Mouse (Mus musculus): ENCODE data around the gene Sema7a. TPM values are rescaled to one million over a fixed set of nuclear protein-coding genes. Genes with fewer than 3 reads are reported as not detected.
A peak's percentile ranks its signal among the peaks of the same experiment; 100 is the strongest.

Sema7a gene
- polyA plus RNA-seq, 1 experiment from 2014 or later, result 1.3 TPM

DNA sequence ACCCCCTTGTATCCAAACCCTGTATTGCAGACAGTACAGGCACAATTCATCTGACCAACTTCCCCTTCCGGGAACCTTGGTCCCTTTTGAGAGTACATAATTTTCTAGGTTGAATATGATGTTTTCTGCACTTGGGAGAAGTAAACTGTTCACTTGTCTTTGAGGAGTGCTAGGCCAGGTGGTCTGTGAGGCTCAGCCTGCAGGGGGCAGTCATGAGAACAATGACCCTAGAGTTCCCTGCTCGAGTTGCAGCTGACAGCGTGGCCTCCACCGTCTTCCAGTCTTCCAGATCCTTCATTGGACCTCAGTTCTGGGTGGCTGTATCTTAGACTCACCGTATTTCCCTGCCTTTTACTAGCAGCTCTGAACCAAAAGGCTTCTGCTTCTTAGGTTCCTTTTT lies 4.7 kb downstream of the Sema7a start:
- ATAC-seq (replicated peaks; ENCODE audit: low FRiP score) (no peak), DNase-seq (ENCODE audit: low spot score) (peak; percentile 81)
- no peak overlapping the region for H3K27ac ChIP-seq (ENCODE audit: low read depth, low read length)
- H3K36me3 ChIP-seq (ENCODE audit: control insufficient read depth, insufficient read depth, low read length), result no peaks in the 10 kb centered on the region
- peaks cover 17% of the 10 kb centered on the region for H3K27me3 ChIP-seq (ENCODE audit: control insufficient read depth, insufficient read depth, low read length)
- H3K9ac ChIP-seq (ENCODE audit: low read length), result no peak overlapping the region
- H3K4me2 ChIP-seq (ENCODE audit: low read depth, low read length, severe bottlenecking), result no peak overlapping the region
- H3K4me3 ChIP-seq (ENCODE audit: low read depth, low read length), result no peak overlapping the region
- H3K9me3 ChIP-seq (ENCODE audit: control insufficient read depth, low read length), result no peaks in the 10 kb centered on the region
- WGBS, result 29% methylated on average over 5 of the region's 5 CpGs
- H3K4me1 ChIP-seq (replicated peaks; ENCODE audit: control insufficient read depth, insufficient read depth, low read length), result peaks cover 11% of the 10 kb centered on the region

DNA sequence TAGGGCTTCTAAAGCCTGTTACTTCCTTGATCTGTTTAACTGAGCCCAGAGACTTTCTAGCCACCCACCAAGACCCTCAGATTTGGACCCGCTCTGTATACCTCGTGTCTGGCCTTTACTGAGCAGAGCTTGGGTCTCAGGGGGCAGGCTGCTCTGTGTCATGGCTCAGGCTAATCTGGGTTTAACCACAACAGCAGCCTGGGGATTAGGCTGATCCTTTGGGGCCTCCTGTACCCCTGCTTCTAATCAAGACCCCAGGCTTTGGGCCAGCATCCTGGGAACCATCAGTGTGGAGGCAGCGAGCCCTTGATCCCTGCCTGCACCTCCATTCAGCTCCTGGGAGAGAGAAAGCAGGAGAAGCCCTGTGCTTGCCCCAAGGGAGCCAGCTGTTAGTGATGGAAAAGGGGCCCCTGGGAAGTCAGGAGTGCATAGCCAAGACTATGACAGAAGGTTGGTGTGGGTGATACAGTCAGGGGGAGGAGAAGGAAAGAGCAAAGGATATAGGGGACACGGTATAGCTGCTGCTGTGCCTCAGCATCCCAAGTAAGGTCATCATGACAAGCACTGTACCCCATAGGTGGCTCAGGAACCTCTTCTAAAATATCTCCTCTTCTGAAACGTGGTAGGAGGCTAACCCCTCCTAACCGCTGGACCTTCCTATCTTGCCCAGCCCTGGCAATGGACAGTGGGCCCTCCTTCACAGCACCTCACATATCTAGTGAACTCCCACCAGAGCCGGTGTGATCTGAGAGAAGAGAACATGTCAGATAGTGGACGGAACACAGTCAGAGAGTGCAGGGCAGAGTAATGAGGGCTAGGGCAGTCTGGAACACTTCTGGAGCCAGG lies 6.1 kb downstream of the Sema7a start:
- no peak overlapping the region for H3K4me2 ChIP-seq (ENCODE audit: low read depth, low read length, severe bottlenecking)
- peaks cover 11% of the 10 kb centered on the region for H3K27me3 ChIP-seq (ENCODE audit: control insufficient read depth, insufficient read depth, low read length)
- DNase-seq (ENCODE audit: low spot score), result no peak
- no peaks in the 10 kb centered on the region for H3K36me3 ChIP-seq (ENCODE audit: control insufficient read depth, insufficient read depth, low read length)
- no peak for ATAC-seq (replicated peaks; ENCODE audit: low FRiP score)
- no peak overlapping the region for H3K9ac ChIP-seq (ENCODE audit: low read length)
- H3K4me1 ChIP-seq (replicated peaks; ENCODE audit: control insufficient read depth, insufficient read depth, low read length), result peaks cover 19% of the 10 kb centered on the region
- H3K9me3 ChIP-seq (ENCODE audit: control insufficient read depth, low read length), result no peaks in the 10 kb centered on the region
- H3K27ac ChIP-seq (ENCODE audit: low read depth, low read length), result no peak overlapping the region
- 62% methylated on average over 8 of the region's 8 CpGs for WGBS
- no peak overlapping the region for H3K4me3 ChIP-seq (ENCODE audit: low read depth, low read length)

DNA sequence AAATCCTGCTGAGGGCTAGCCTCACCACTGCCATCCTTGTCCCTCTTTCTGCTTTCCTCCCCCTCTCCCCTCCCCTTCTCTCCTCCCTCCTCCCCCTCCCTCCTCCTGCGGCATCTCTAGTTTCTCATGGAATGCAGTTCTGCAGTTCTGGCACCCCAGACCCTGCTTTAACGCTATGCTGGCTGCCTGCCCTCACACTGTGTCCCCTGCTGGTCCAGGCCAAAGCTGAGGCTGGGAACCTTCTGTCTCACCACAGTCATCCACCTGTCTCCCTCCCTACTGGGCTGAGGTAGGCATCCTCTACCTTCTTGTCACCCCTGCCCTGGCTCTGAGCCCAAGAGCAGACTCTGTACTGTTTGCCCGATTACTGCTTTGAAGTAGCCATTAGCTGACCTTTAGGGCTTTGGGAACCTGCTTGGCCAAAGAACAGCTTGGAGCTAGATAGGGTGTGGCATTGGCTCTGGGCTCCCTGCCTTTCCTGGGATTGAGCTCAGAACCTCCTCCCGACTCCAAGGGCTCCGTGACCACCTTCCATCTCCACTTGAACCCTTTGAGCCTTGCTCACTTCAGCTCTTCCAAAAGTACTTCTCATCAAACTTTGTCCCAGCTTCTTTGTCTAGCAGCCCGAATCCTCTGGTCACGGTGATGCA lies 7.6 kb downstream of the Sema7a start:
- Histone ChIP-seq H3K27me3 (ENCODE audit: control insufficient read depth, insufficient read depth, low read length) (no peaks in the 10 kb centered on the region; the same call in 1 of the 2 replicates), H3K4me1 (replicated peaks; ENCODE audit: control insufficient read depth, insufficient read depth, low read length) (peaks cover 16% of the 10 kb centered on the region), H3K27ac (ENCODE audit: low read depth, low read length) (no peak overlapping the region), H3K4me2 (ENCODE audit: low read depth, low read length, severe bottlenecking) (no peak overlapping the region), H3K9ac (ENCODE audit: low read length) (no peak overlapping the region), H3K4me3 (ENCODE audit: low read depth, low read length) (no peak overlapping the region), H3K36me3 (ENCODE audit: control insufficient read depth, insufficient read depth, low read length) (no peaks in the 10 kb centered on the region), H3K9me3 (ENCODE audit: control insufficient read depth, low read length) (no peaks in the 10 kb centered on the region)
- no peak for DNase-seq (ENCODE audit: low spot score)
- 61% methylated on average over 7 of the region's 7 CpGs for WGBS
- no peak for ATAC-seq (replicated peaks; ENCODE audit: low FRiP score)

DNA sequence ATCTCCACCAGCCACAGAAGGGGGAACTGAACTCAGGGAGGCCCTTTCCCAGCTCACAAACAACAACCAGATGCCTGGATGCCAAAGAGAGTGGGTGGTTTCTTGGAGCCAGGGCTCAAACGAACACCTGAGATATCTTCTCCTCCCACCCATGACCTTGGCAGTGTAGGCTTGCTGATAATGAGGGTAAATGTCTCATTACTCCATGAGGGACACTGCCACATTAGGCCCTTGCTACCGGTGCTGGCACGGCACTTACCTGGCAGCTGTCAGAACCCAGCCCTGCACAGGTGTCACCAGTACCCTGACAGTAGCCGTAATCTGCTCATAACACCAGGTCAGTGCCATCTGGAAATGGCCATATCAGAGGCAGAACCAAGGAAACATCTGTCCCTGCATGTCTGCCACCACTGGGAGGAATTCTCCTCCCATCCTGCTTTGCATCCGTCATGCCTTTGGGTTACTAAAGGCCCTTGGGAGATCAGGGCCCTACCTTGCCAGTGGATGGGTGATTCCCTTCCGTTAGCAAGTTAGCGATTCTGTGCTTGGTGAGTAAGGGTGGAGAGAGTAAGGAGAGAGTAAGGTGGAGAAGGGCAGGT lies 8.5 kb downstream of the Sema7a start:
- ATAC-seq (replicated peaks; ENCODE audit: low FRiP score) (no peak), DNase-seq (ENCODE audit: low spot score) (no peak)
- WGBS, result 88% methylated on average over 7 of the region's 7 CpGs
- Histone ChIP-seq H3K36me3 (ENCODE audit: control insufficient read depth, insufficient read depth, low read length) (no peaks in the 10 kb centered on the region), H3K4me1 (replicated peaks; ENCODE audit: control insufficient read depth, insufficient read depth, low read length) (peaks cover 16% of the 10 kb centered on the region), H3K27me3 (ENCODE audit: control insufficient read depth, insufficient read depth, low read length) (no peaks in the 10 kb centered on the region), H3K4me3 (ENCODE audit: low read depth, low read length) (no peak overlapping the region), H3K9ac (ENCODE audit: low read length) (no peak overlapping the region), H3K27ac (ENCODE audit: low read depth, low read length) (no peak overlapping the region), H3K9me3 (ENCODE audit: control insufficient read depth, low read length) (no peaks in the 10 kb centered on the region), H3K4me2 (ENCODE audit: low read depth, low read length, severe bottlenecking) (no peak overlapping the region)

DNA sequence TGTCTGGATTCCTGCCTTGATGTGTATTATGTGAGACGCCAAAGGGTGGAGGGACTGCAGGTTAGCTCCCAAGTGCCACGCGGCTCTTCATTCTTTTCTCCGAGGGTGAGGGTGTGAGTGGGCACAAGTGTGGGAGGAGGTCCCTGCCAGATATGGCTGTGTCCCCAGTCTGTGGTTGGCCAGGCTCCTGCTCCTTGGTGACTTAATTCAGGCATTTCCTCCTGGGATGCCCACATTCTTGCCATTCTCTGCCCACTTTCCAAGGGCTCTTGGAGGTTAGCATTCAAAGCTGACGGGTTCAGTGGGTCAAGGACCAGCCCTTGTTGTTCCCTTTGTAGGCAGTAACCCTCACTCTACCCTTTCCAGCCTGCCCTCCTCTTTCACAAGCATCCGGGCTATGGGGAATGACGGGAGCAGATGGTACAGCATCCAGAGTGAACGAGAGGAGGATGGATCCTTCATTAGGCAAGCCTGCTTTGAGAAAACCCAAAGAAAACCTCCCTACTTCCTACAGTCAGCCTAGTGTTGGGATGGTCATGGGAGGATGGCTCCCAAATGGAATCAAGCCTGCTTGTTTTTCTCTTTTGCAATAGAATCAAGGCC lies 9.3 kb downstream of the Sema7a start:
- Histone ChIP-seq H3K4me2 (ENCODE audit: low read depth, low read length, severe bottlenecking) (no peak overlapping the region), H3K27ac (ENCODE audit: low read depth, low read length) (no peak overlapping the region), H3K36me3 (ENCODE audit: control insufficient read depth, insufficient read depth, low read length) (no peaks in the 10 kb centered on the region), H3K9ac (ENCODE audit: low read length) (no peak overlapping the region), H3K4me3 (ENCODE audit: low read depth, low read length) (no peak overlapping the region), H3K4me1 (replicated peaks; ENCODE audit: control insufficient read depth, insufficient read depth, low read length) (peaks cover 16% of the 10 kb centered on the region), H3K27me3 (ENCODE audit: control insufficient read depth, insufficient read depth, low read length) (no peaks in the 10 kb centered on the region), H3K9me3 (ENCODE audit: control insufficient read depth, low read length) (no peaks in the 10 kb centered on the region)
- no peak for DNase-seq (ENCODE audit: low spot score)
- ATAC-seq (replicated peaks; ENCODE audit: low FRiP score), result no peak
- WGBS, result 87% methylated on average over 8 of the region's 8 CpGs

DNA sequence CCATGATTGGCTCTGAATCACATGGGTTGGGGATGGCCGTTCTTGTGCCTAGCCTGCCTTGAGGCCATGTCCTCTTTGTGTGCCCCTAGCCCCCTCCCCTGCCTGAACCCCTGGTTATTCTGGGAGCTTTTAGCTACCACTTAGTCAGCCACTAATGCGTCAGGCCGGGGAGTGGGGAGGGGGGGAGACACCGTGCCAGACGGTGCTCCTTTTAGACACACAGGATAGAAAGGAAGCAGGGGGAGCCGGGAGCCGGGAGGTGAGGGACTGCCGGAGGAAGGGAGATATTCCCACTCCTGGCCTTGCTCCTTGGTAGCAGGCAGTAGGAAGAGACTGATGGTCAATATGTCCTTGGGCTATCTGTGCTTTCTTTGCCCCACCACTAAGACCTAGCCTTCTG lies 10.0 kb downstream of the Sema7a start:
- Histone ChIP-seq H3K9ac (ENCODE audit: low read length) (no peak overlapping the region), H3K4me2 (ENCODE audit: low read depth, low read length, severe bottlenecking) (no peak overlapping the region), H3K27me3 (ENCODE audit: control insufficient read depth, insufficient read depth, low read length) (no peaks in the 10 kb centered on the region), H3K27ac (ENCODE audit: low read depth, low read length) (no peak overlapping the region), H3K4me3 (ENCODE audit: low read depth, low read length) (no peak overlapping the region), H3K9me3 (ENCODE audit: control insufficient read depth, low read length) (no peaks in the 10 kb centered on the region), H3K4me1 (replicated peaks; ENCODE audit: control insufficient read depth, insufficient read depth, low read length) (peaks cover 16% of the 10 kb centered on the region), H3K36me3 (ENCODE audit: control insufficient read depth, insufficient read depth, low read length) (no peaks in the 10 kb centered on the region)
- ATAC-seq (replicated peaks; ENCODE audit: low FRiP score) (no peak), DNase-seq (ENCODE audit: low spot score) (no peak)
- WGBS, result 49% methylated on average over 8 of the region's 8 CpGs

DNA sequence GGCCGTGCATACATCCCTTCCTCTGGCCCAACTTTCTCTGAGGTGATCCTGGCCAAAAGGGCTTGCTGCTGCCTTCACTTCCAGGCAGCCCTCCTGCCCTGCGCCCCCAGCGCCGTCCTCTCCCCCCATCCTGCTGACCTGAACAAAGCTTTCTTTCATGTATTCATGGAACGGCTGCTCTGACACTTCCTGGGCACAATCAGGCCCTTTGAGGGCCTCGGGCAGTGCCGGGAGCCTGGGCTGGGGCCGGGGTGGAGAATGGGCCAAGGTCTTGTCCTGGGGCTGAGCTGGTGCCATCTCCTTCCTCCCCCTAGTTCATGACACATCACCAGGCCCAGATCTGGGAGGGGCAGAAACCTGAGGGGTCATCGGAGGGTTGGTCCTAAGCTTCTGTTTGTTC lies 10.6 kb downstream of the Sema7a start:
- DNase-seq (ENCODE audit: low spot score), result no peak
- Histone ChIP-seq H3K4me1 (replicated peaks; ENCODE audit: control insufficient read depth, insufficient read depth, low read length) (peaks cover 15% of the 10 kb centered on the region), H3K27ac (ENCODE audit: low read depth, low read length) (no peak overlapping the region), H3K9ac (ENCODE audit: low read length) (no peak overlapping the region), H3K9me3 (ENCODE audit: control insufficient read depth, low read length) (no peaks in the 10 kb centered on the region), H3K27me3 (ENCODE audit: control insufficient read depth, insufficient read depth, low read length) (no peaks in the 10 kb centered on the region), H3K4me2 (ENCODE audit: low read depth, low read length, severe bottlenecking) (no peak overlapping the region), H3K4me3 (ENCODE audit: low read depth, low read length) (no peak overlapping the region), H3K36me3 (ENCODE audit: control insufficient read depth, insufficient read depth, low read length) (no peaks in the 10 kb centered on the region)
- 31% methylated on average over 9 of the region's 9 CpGs for WGBS
- ATAC-seq (replicated peaks; ENCODE audit: low FRiP score), result no peak

DNA sequence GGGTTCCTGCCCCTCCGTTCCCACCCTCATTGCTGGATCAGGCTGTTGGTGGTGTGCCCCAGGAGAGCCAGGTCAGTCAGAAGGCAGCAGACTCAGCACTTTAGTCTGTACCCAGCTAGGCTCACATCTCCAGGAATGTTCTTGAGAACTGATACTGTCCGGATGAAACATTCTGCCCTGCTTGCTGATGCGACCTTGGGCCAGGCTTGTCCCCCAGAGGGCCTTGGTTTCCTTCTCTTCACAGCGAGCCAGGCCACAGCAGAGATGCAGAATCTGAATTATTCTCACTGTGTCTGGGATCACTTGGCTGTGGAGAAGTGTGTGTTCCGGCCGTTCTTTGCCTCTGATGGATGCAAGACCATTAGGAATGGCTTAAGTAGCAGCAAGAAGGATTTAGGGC lies 12.1 kb downstream of the Sema7a start:
- no peaks in the 10 kb centered on the region for H3K36me3 ChIP-seq (ENCODE audit: control insufficient read depth, insufficient read depth, low read length)
- H3K9ac ChIP-seq (ENCODE audit: low read length), result no peak overlapping the region; the same call in 1 of the 2 replicates
- H3K27me3 ChIP-seq (ENCODE audit: control insufficient read depth, insufficient read depth, low read length), result no peaks in the 10 kb centered on the region
- H3K4me3 ChIP-seq (ENCODE audit: low read depth, low read length), result no peak overlapping the region
- no peak overlapping the region for H3K4me2 ChIP-seq (ENCODE audit: low read depth, low read length, severe bottlenecking)
- no peak for DNase-seq (ENCODE audit: low spot score)
- 74% methylated on average over 6 of the region's 6 CpGs for WGBS
- no peak for ATAC-seq (replicated peaks; ENCODE audit: low FRiP score)
- no peak overlapping the region for H3K27ac ChIP-seq (ENCODE audit: low read depth, low read length)
- peaks cover 15% of the 10 kb centered on the region for H3K4me1 ChIP-seq (replicated peaks; ENCODE audit: control insufficient read depth, insufficient read depth, low read length)
- H3K9me3 ChIP-seq (ENCODE audit: control insufficient read depth, low read length), result no peaks in the 10 kb centered on the region
